In genomic region chr6:80823753-80824152, GRCm38 (mm10) we compare ENCODE assay signal across 19 mouse cellular contexts.
A peak's percentile ranks its signal among the peaks of the same experiment; 100 is the strongest.
DNase-seq lines count a peak whose midpoint lies in the region; TF ChIP-seq lines count a peak whose summit lies in the region.
"Had no signal": no experiment of that assay in that cellular context is flagged by ENCODE, and none has a peak within 500 bp of the region (broad histone marks: within the 10 kb centered on the region; RNA-seq: fewer than 3 reads in every experiment).

No protein-coding gene starts in this region.

- H3K36me3 ChIP-seq in liver, adult 2 months (ENCODE audit: control insufficient read depth, insufficient read depth, low read length): no peaks in the 10 kb centered on the region
- H3K36me3 ChIP-seq in forebrain, embryonic 10.5 days (replicated peaks): no peaks in the 10 kb centered on the region
- H3K36me3 ChIP-seq: embryonic facial prominence, embryonic 13.5 days; hindbrain, embryonic 15.5 days; liver, embryonic 15.5 days; neural tube, embryonic 13.5 days had no signal

- H3K27ac ChIP-seq in liver, adult 2 months (replicated peaks; ENCODE audit: insufficient read depth, low read depth, low read length): no peak overlapping the region
- no peak overlapping the region for H3K27ac ChIP-seq in forebrain, embryonic 10.5 days
- H3K27ac ChIP-seq: embryonic facial prominence, embryonic 13.5 days; forebrain, embryonic 13.5 days; hindbrain, embryonic 15.5 days; liver, embryonic 15.5 days; macrophage; neural tube, embryonic 13.5 days had no signal

- H3K79me2 ChIP-seq in liver, adult 2 months (ENCODE audit: control insufficient read depth, insufficient read depth, low read length): no peaks in the 10 kb centered on the region

- no peaks in the 10 kb centered on the region for H3K4me1 ChIP-seq in liver, adult 2 months (ENCODE audit: control insufficient read depth, insufficient read depth, low read length)
- no peaks in the 10 kb centered on the region for H3K4me1 ChIP-seq in forebrain, embryonic 10.5 days
- H3K4me1 ChIP-seq: embryonic facial prominence, embryonic 13.5 days; forebrain, embryonic 13.5 days; hindbrain, embryonic 15.5 days; liver, embryonic 15.5 days; neural tube, embryonic 13.5 days had no signal

- 19% methylated on average over 5 of the region's 5 CpGs for WGBS in liver, adult 2 months
- WGBS in forebrain, embryonic 10.5 days: 90% methylated on average over 5 of the region's 5 CpGs

- H3K27me3 ChIP-seq in liver, adult 2 months (ENCODE audit: control insufficient read depth, insufficient read depth, low read length): no peaks in the 10 kb centered on the region
- no peaks in the 10 kb centered on the region for H3K27me3 ChIP-seq in forebrain, embryonic 10.5 days (ENCODE audit: poor library complexity, severe bottlenecking)
- H3K27me3 ChIP-seq: embryonic facial prominence, embryonic 13.5 days; forebrain, embryonic 13.5 days; hindbrain, embryonic 15.5 days; liver, embryonic 15.5 days; neural tube, embryonic 13.5 days had no signal

- TF ChIP-seq POLR2A in liver, adult 2 months (IDR thresholded peaks at IDR 0.05; ENCODE audit: extremely low read depth, insufficient read depth, low read length): no peak

- no peak overlapping the region for H3K9ac ChIP-seq in liver, adult 2 months (ENCODE audit: low read depth, low read length)
- H3K9ac ChIP-seq: embryonic facial prominence, embryonic 13.5 days; forebrain, embryonic 13.5 days; hindbrain, embryonic 15.5 days; liver, embryonic 15.5 days; neural tube, embryonic 13.5 days had no signal

- no peak for TF ChIP-seq CTCF in liver, adult 2 months (IDR thresholded peaks at IDR 0.05; ENCODE audit: low read depth, low read length)

- no peak overlapping the region for H3K4me3 ChIP-seq in liver, adult 2 months (ENCODE audit: insufficient read depth, low read depth, low read length)
- H3K4me3 ChIP-seq in forebrain, embryonic 10.5 days: no peak overlapping the region
- H3K4me3 ChIP-seq: embryonic facial prominence, embryonic 13.5 days; erythroblast, embryonic 14.5 days; forebrain, embryonic 13.5 days; hindbrain, embryonic 15.5 days; liver, embryonic 15.5 days; myocyte; neural tube, embryonic 13.5 days had no signal

- peak; percentile 30 for DNase-seq in liver, adult 2 months (ENCODE audit: extremely low read depth, low read depth, low spot score)
- DNase-seq in liver: no peak
- DNase-seq in kidney, adult 9 months: peak; percentile 17
- DNase-seq in kidney, postnatal 14 days: peak; percentile 21
- no peak for DNase-seq in cerebellum, adult 9-11 months
- no peak for DNase-seq in forebrain, embryonic 10.5 days (ENCODE audit: extremely low spot score, low spot score)
- DNase-seq in spleen, postnatal 4 days (ENCODE audit: low spot score in 2 of 2): no peak
- DNase-seq: cerebellum, adult 11-12 months; cerebellum, postnatal 14 days; thymus, adult 2 months; thymus, postnatal 4 days had no signal

- no peaks in the 10 kb centered on the region for H3K9me3 ChIP-seq in forebrain, embryonic 10.5 days
- H3K9me3 ChIP-seq: embryonic facial prominence, embryonic 13.5 days; forebrain, embryonic 13.5 days; hindbrain, embryonic 15.5 days; liver, embryonic 15.5 days; neural tube, embryonic 13.5 days had no signal

Comparison
In these comparisons a context has a peak if more than half of its experiments do, and no peak if none do; other contexts are left out.
1. DNase-seq: peak in liver, adult 2 months (single experiment), kidney, adult 9 months (single experiment) and kidney, postnatal 14 days (single experiment); none in liver (single experiment), cerebellum, adult 9-11 months (single experiment), forebrain, embryonic 10.5 days (single experiment) and spleen, postnatal 4 days (0 of 2).